ENCODE assay signal across 12 mouse cellular contexts in genomic region chr7:89835566-89835965, GRCm38 (mm10).
DNase-seq lines count a peak whose midpoint lies in the region; ATAC-seq lines count a peak whose summit lies in the region.
"Had no signal": no experiment of that assay in that cellular context is flagged by ENCODE, and none has a peak within 500 bp of the region (broad histone marks: within the 10 kb centered on the region; RNA-seq: fewer than 3 reads in every experiment).

No protein-coding gene starts in this region.

- 64% methylated on average over 8 of the region's 8 CpGs for WGBS in neural tube, embryonic 15.5 days

- no peak overlapping the region for H3K4me3 ChIP-seq in neural tube, embryonic 15.5 days (replicated peaks)
- H3K4me3 ChIP-seq: embryonic facial prominence, embryonic 12.5 days; neural tube, embryonic 13.5 days had no signal

- DNase-seq in gastrocnemius, adult 18-20 months (ENCODE audit: low spot score) = peak; percentile 44
- no peak for DNase-seq in gastrocnemius, postnatal 25 days
- DNase-seq in neural tube, embryonic 10.5 days (ENCODE audit: extremely low spot score, low spot score) = peak; percentile 9
- DNase-seq in cerebellum, adult 9-10 months = peak; percentile 43
- no peak for DNase-seq in layer of hippocampus, postnatal 14 days (ENCODE audit: low spot score in 2 of 2)
- no peak for DNase-seq in urinary bladder, adult 18-20 months (ENCODE audit: low spot score in 2 of 2)
- no peak for DNase-seq in thymus, adult 18-20 months
- DNase-seq: kidney, adult 11 months; right cerebral cortex, postnatal 14 days had no signal

- no peak overlapping the region for H3K4me2 ChIP-seq in neural tube, embryonic 15.5 days
- H3K4me2 ChIP-seq: embryonic facial prominence, embryonic 12.5 days; neural tube, embryonic 13.5 days had no signal

- no peak for ATAC-seq in neural tube, embryonic 15.5 days (ENCODE audit: low FRiP score)

- no peak overlapping the region for H3K9ac ChIP-seq in neural tube, embryonic 15.5 days (replicated peaks)
- H3K9ac ChIP-seq: embryonic facial prominence, embryonic 12.5 days; neural tube, embryonic 13.5 days had no signal

- no peaks in the 10 kb centered on the region for H3K9me3 ChIP-seq in neural tube, embryonic 15.5 days (replicated peaks)
- H3K9me3 ChIP-seq: embryonic facial prominence, embryonic 12.5 days; neural tube, embryonic 13.5 days had no signal

- H3K27me3 ChIP-seq in neural tube, embryonic 15.5 days (replicated peaks) = no peaks in the 10 kb centered on the region
- H3K27me3 ChIP-seq: embryonic facial prominence, embryonic 12.5 days; neural tube, embryonic 13.5 days had no signal

- no peak overlapping the region for H3K27ac ChIP-seq in neural tube, embryonic 15.5 days (replicated peaks)
- H3K27ac ChIP-seq: embryonic facial prominence, embryonic 12.5 days; neural tube, embryonic 13.5 days had no signal

- no peaks in the 10 kb centered on the region for H3K36me3 ChIP-seq in neural tube, embryonic 15.5 days
- H3K36me3 ChIP-seq: embryonic facial prominence, embryonic 12.5 days; neural tube, embryonic 13.5 days had no signal

- no peaks in the 10 kb centered on the region for H3K4me1 ChIP-seq in neural tube, embryonic 15.5 days
- H3K4me1 ChIP-seq: embryonic facial prominence, embryonic 12.5 days; neural tube, embryonic 13.5 days had no signal

Comparison
In these comparisons a context has a peak if more than half of its experiments do, and no peak if none do; other contexts are left out.
1. DNase-seq: peak in gastrocnemius, adult 18-20 months (single experiment), neural tube, embryonic 10.5 days (single experiment) and cerebellum, adult 9-10 months (single experiment); none in gastrocnemius, postnatal 25 days (single experiment), layer of hippocampus, postnatal 14 days (0 of 2), urinary bladder, adult 18-20 months (0 of 2) and thymus, adult 18-20 months (0 of 2).